Mouse (Mus musculus): ENCODE data around the gene Sh3d21.

Gene Sh3d21

DNA sequence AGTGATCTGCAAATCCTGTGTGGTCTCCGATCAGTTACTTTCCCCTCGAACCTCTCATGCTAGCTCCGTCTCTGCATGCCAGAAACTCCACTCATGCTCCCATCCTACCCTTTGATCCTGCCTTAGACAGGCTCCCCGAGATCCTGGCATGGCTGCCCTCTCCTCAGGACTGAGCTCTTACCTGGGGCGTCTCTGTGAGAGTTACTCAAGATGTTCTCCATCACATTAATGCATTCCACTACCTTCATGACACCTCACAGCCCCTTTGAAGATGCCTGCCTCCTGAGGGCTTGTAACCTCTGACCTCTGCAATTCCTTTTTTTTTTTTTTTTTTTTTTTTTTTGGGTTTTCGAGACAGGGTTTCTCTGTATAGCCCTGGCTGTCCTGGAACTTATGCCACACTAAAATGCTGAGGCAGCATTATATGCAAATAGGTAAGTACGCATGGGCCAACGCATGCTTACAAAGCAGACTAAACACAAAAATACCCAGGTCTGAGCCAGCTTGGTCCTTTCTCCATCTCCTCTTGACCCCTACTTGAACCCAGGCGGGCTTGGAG lies 16.2 kb downstream of the Sh3d21 start:
- no peak for DNase-seq (ENCODE audit: low spot score in 2 of 2)

DNA sequence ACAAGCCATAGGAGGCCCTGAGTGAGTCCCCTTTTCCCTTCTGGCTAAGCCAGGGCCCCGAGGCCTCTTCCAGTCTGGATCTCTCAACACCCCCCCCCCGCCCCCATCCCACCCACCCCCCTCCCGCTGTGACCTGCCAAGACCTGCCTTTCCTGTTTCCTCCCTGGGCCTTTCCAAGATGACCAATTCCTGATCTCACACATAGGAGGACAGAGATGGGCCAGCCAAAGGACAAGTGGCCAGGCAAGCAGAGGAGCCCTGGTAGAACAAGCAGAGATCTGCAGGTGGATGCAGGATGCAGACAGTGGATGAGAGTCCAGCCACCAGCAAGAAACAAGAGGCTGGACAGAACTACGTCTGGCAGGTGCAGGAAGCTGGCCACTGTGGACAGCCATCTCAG lies 17.9 kb downstream of the Sh3d21 start:
- peak in 1 of 2 experiments; percentile 66 for DNase-seq (ENCODE audit: low spot score in 2 of 2)

DNA sequence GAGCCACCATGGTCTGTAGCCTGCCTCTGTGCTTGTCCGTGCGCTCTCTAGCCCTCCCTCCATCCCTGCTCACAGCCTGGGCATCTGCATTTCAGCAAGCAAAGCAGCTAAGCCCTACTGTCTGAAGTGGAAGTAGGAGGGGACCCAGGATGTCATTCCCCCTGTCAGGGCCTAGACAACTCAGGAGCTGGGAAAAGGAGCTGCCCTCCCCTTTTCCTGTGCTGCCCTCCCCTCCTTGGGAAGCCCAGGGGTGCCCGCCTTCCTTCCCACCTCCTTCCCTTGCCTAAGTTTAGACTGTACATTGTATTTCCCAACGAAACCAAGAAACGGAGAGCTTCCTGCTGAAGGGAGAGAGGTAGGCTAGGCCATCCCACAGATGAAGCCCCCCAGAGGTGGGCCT lies 22.3 kb downstream of the Sh3d21 start:
- DNase-seq (ENCODE audit: low spot score in 2 of 2) = no peak

GRCm38 (mm10) chr4:126137773-126138172 lies 25.5 kb downstream of the Sh3d21 start:
- DNase-seq (ENCODE audit: low spot score in 2 of 2) = no peak

DNA sequence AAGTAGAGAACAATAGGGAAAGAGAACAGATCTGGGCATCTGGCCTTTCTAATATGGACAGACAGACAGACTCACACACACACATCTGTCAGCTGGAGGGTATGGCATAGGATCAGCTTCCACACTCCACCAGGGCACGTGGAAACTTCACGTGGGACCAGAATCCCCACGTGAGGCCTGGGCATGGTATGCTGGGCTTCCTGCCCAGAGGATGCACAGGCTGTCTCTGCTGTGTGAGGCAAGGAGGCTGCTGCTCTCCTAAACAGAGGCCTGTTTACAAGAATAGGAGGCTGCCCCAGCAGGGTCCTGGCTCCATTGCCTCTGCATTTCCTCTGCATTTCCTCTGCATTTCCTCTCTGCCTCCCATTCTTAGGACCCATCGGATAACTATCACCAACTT lies 28.7 kb downstream of the Sh3d21 start:
- DNase-seq (ENCODE audit: low spot score in 2 of 2) = no peak

DNA sequence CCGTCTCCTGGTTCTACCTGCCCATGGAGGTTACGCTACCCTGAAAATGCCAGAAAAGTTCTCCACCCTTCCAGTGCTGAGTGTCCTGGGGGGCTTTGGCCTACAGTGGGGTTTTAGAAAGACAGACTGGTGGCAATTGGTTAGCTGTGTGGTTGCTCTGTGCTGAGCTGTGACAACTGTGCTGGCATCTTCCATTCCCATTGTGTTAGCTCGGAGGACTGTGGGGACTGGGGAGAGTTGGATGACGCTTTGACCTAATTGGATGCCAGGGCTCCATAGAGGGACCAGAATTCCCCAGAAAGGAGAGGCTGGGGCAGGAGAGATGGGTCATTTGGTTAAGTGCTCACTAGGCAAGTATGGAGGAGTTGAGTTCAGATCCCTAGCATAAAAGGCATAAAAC lies 29.1 kb downstream of the Sh3d21 start:
- DNase-seq (ENCODE audit: low spot score in 2 of 2) = no peak

GRCm38 (mm10) chr4:126132636-126133264 lies 30.5 kb downstream of the Sh3d21 start:
- no peak for DNase-seq (ENCODE audit: low spot score in 2 of 2)

DNA sequence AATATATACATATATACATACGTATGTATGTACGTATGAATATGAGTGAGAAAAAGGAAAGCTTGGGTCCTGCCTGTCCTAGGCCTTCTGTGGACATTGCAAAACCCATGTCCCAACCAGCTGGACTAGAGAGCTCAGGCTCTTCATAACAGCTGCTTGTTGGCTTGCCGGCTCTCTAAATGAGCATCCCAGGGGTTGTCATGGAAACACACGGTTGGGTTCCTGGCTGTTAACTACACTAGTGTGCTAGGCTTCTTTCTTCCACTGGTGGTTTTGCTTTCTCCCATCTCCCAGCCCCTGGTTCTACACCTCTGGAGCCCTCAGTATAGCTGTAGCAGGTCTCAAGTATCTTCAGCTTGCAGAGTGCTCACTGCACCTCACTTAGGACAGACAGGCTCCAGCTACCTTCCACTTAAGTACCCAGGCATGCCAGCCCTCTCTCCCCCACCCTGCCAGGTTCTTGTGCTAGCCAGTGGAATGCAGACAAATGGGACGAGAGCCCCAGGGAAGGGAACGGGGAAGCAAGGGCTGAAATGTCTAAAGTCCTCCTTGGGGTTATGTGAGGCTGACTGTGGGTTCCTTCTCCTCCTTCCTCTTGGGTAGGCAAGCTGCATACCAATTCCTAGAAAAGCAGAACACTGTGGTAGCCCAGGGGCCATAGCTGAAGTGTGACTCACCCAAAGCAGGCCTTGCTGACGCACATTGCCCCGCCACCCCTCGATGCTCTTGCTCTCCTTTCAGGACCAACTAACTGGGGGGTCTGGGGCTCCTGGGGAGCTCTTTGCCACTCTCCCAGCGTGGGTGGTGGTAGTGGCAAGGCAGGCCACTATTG lies 31.8 kb downstream of the Sh3d21 start:
- peak; percentile 49 to 61 for DNase-seq (ENCODE audit: low spot score in 2 of 2)

DNA sequence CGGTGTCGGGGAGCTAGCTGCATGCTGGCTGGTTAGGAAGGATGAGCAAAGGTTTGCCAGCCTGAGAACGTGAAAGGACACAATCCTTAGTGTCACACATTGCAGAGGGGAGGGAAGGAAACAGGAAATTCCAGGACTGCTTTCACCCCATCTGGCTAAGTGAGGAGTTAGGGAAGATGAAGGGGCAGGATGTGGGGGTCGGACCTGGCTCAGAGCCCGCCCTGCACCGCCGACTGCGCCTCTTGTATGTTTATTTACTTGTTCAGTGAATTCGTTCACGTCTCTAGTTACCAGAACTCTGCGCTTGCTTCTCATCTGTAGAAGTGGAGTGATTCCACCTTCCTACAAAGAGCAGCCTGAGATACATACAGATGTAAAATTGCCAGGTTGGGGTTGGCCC lies 32.8 kb downstream of the Sh3d21 start:
- DNase-seq (ENCODE audit: low spot score in 2 of 2) = no peak

- DNase-seq (ENCODE audit: low spot score in 2 of 2) = no peak
These were observed 39.8 kb downstream of the Sh3d21 start for GRCm38 (mm10) chr4:126123309-126124040.

DNA sequence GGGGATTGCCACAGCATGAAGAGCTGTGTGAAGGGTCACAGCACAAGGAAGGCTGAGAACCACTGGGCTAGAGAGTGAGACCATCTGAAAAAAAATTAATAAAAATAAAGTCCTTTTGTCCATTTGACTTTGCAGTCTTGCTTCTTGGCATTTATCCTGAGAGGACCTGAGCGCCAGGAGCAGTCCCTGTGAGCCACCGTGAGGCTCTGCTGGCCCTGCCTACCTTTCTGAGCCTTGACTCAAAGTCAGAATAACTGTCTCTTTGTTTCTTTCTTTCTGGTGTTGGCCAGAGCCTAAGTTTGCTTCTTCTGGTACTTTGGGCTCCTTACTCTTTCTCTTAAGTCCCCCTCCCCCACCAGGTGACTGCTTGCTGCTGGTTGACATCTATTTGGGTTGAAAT lies 42.8 kb downstream of the Sh3d21 start:
- DNase-seq (ENCODE audit: low spot score in 2 of 2) = no peak

DNA sequence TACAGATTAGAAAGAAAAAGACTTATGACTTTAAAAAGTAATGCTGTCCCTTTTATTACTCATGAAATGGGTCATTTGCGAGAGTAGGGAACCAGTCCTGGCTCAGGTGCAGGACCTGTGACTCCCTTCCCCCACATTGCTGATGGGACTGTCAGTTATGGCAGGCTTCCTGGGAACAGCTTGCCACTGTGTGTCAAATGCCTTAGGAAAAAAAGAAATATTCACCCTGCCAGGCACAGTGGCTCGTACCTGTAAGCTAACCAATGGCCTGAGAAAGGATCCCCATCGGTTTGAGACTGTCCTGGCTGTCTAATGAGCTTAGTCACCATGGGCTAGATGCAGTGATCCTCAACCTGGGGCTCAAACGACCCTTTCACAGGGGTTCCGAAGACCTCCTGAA lies 43.2 kb downstream of the Sh3d21 start:
- DNase-seq (ENCODE audit: low spot score in 2 of 2) = no peak

- no peak for DNase-seq (ENCODE audit: low spot score in 2 of 2)
These were observed 44.2 kb downstream of the Sh3d21 start for GRCm38 (mm10) chr4:126119051-126119450.

GRCm38 (mm10) chr4:126118651-126119050 lies 44.6 kb downstream of the Sh3d21 start:
- DNase-seq (ENCODE audit: low spot score in 2 of 2) = no peak

DNA sequence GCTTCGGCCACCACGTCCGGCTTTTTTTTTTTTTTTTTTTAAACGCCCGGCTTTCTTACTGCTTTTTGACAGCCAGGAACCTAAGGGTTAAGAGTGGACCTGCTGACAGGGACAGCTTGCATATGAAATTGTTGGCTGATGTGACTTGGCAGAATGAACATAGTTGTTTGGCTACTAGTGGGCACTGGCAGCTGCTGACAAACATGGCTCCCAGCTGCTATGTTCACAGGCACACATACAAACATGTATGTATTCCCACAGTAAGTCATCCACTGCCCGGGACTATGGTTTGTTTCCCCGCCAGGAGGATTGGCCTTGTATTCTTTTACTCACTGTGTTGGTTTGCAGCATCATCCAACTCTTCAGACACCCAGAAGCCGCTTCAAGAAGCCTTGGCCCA lies 46.2 kb downstream of the Sh3d21 start:
- DNase-seq (ENCODE audit: low spot score in 2 of 2) = no peak

GRCm38 (mm10) chr4:126115871-126116521 lies 47.3 kb downstream of the Sh3d21 start:
- DNase-seq (ENCODE audit: low spot score in 2 of 2) = no peak

DNA sequence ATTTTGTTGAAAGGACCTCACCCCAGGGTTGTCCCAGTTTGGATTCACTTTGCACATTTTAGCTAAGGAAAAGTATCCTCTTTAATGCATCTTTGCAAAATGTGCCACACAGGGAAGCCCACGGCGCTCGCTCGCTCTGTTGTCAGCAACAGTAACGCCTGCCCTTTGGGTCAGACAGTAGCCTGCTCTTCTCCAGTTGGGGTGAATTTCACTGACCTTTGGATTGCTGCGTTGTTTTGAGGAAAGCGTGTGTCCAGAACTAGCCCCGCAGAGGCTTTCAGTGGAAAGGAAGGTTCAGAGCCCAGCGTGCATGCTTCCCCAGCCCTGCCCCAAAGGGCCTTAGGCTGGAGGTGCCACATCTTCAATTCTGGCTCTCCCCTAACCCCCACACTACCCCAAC lies 47.9 kb downstream of the Sh3d21 start:
- no peak for DNase-seq (ENCODE audit: low spot score in 2 of 2)

DNA sequence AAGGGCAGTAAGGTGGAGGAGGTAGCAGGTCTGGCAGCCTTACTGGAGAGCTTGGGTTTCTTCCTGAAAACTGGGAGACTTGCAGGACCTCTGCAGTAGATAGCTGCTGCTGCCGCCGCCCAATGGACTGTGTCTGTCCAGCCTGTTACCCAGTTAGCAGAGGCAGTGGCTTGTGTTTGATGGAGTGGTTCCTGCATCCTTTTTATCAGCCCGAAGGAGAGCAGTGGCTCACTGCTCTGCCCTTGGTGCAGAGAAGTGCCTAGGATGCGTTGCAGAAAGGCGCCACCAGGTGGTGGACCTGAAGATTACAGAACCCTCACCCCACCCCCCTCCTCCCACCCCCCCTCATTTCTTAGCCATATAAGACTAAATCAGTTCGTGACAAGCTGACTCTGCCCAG lies 49.3 kb downstream of the Sh3d21 start:
- peak; percentile 50 to 67 for DNase-seq (ENCODE audit: low spot score in 2 of 2)

DNA sequence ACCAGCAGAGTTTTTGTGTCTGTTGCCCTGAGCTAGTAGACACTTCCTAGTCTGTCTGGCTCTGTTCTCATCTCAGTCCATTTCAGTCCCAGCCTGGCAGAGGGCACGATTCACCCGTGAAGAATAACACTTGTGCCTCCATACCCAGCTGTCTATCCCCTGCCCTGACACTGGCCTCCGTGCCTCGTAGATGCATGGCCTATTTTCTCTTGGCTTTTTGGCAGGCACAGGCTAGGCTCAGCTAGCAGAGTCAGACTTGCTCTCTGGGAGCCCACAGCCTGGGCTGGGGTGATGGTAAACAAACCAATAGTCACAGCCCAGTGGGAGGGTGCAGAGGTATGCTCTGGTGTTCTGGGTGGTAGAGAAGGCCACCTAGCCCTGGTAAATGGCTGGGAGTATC lies 50.0 kb downstream of the Sh3d21 start:
- DNase-seq (ENCODE audit: low spot score in 2 of 2) = peak in 1 of 2 experiments; percentile 28

DNA sequence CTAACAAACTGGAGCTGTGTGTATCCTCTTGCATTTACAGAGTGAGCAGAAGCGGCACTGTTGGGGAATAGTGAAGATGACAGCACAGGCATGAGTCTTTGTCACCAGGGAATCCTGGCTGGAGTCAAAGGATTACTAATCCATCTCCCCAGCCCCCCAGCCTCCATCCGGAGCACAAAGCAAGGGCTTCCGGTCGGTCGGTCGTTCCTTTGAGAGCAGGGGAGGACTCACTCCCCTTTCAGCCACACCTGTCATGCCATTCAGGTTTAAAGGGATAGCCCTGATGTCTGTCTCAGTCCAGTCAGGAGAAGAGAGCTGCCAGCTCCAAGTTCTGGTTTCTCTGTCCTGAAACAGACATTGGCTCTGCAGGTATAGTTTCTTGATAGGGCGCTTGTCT lies 52.1 kb downstream of the Sh3d21 start:
- DNase-seq (ENCODE audit: low spot score in 2 of 2) = no peak

GRCm38 (mm10) chr4:126110374-126111152 lies 52.7 kb downstream of the Sh3d21 start:
- DNase-seq (ENCODE audit: low spot score in 2 of 2) = peak; percentile 93 to 94
